Mouse (Mus musculus) thymus, adult 2 months (tissue): ENCODE data around the gene Apoc3. TPM values are rescaled to one million over a fixed set of nuclear protein-coding genes. Genes with fewer than 3 reads are reported as not detected.

Source experiments
- DNase-seq: peaks from one replicate; pipeline ENCODE4 v3.0.0; 2021
- H3K27ac ChIP-seq: fragments of 200-500 bp; 2 replicates; pipeline ENCODE4 v1.5.1; 2012; ENCODE audit warnings: low read length, control low read depth; ENCODE audit not compliant: control insufficient read depth, insufficient read depth
- H3K27me3 ChIP-seq: fragments of 200-500 bp; 2 replicates; pipeline ENCODE4 v1.6.1; 2012; ENCODE audit warnings: mild to moderate bottlenecking, low read length, moderate library complexity, mixed read lengths; ENCODE audit not compliant: control insufficient read depth, insufficient read depth
- H3K36me3 ChIP-seq: fragments of 200-500 bp; 2 replicates; pipeline ENCODE4 v1.6.1; 2012; ENCODE audit warnings: mild to moderate bottlenecking, low read length, moderate library complexity; ENCODE audit not compliant: control insufficient read depth, insufficient read depth
- H3K4me1 ChIP-seq: fragments of 200-500 bp; replicated peaks from 2 replicates; pipeline ENCODE4 v1.6.1; 2012; ENCODE audit warnings: low read length; ENCODE audit not compliant: control insufficient read depth, insufficient read depth
- H3K4me3 ChIP-seq: fragments of 200-500 bp; 2 replicates; pipeline ENCODE4 v1.5.1; 2012; ENCODE audit warnings: mild to moderate bottlenecking, low read length, control low read depth, moderate library complexity; ENCODE audit not compliant: control insufficient read depth, insufficient read depth
- CTCF ChIP-seq: fragments of 200-500 bp; IDR thresholded peaks from 2 replicates; pipeline ENCODE4 v1.5.1; 2012; ENCODE audit warnings: mild to moderate bottlenecking, control low read depth, low read length, moderate library complexity, borderline replicate concordance; ENCODE audit not compliant: control insufficient read depth, poor library complexity, insufficient read depth; ENCODE audit errors: extremely low read depth
- POLR2A ChIP-seq: fragments of 200-500 bp; IDR thresholded peaks from 2 replicates; pipeline ENCODE4 v1.6.1; 2012; ENCODE audit warnings: mild to moderate bottlenecking, low read length, control low read depth, moderate library complexity; ENCODE audit not compliant: control insufficient read depth, poor library complexity, insufficient read depth; ENCODE audit errors: extremely low read depth
- WGBS: fragments of 180-500 bp; shearing (Covaris S2); methylation state at CpG from one replicate; pipeline ENCODE4 v1.1.7; 2018; 5-methylcytosine and 5-hydroxymethylcytosine counted together
- polyA plus RNA-seq: library from polyadenylated mRNA; depleted of rRNA; stranded (reverse); fragments of >200 nt; gene quantifications from 2 replicates; pipeline ENCODE4 v1.2.3, GENCODE M21; 2012

Gene Apoc3
- polyA plus RNA-seq, 1 experiment: 6.5 TPM

DNA sequence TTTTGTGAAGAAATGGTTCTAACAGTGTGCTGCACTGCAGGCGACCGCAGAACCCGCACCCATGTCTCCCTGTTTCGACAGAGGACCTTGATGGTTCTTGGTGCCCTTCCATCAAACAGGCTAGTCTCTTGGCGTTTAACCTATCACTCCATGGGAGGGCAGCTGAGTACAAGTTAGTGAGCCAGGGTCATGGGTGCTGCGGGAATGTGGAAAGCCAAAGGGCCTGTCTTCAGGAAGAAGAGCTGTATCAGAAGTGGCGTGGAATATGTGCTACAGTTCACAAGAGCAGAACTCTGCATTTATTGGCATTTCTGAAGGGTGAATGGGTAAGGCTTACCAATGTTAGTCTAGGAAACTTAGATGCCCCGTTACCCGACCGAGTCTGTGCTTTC lies 20.5 kb downstream of the Apoc3 start:
- H3K4me3 ChIP-seq: no peak overlapping the region
- 96% methylated on average over 10 of the region's 10 CpGs for WGBS
- no peak overlapping the region for H3K27ac ChIP-seq
- 0 out of 2 replicates have a peak, but pooled peaks cover 11% of the 10 kb centered on the region for H3K36me3 ChIP-seq
- H3K4me1 ChIP-seq: no peaks in the 10 kb centered on the region
- TF ChIP-seq POLR2A (no peak), CTCF (no peak)
- no peaks in the 10 kb centered on the region for H3K27me3 ChIP-seq
- DNase-seq: no peak

DNA sequence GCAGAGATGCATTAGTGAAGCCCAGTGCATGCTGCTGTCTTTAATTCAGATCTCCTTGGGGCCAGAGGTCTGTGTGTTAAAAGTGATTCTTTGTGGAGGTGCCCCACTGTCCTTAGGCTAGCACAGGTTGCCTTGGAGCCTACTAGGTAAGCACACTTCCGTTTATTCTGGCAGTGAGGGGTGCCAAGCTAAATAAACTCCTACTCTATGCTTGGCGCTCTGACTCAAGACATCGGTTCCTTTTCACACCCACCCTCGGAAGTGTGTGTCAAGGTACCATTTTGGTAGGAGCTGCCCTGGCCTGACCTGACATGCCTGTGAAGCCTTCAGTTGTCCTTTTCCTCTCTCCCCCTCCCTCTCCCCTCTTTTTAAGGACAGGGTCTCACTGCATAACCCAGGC lies 21.2 kb downstream of the Apoc3 start:
- WGBS: 97% methylated on average over 4 of the region's 4 CpGs
- no peak for TF ChIP-seq CTCF
- TF ChIP-seq POLR2A: no peak
- H3K4me3 ChIP-seq: no peak overlapping the region
- H3K36me3 ChIP-seq: 0 out of 2 replicates have a peak, but pooled peaks cover 11% of the 10 kb centered on the region
- no peaks in the 10 kb centered on the region for H3K4me1 ChIP-seq
- H3K27me3 ChIP-seq: no peaks in the 10 kb centered on the region
- DNase-seq: no peak
- H3K27ac ChIP-seq: no peak overlapping the region

DNA sequence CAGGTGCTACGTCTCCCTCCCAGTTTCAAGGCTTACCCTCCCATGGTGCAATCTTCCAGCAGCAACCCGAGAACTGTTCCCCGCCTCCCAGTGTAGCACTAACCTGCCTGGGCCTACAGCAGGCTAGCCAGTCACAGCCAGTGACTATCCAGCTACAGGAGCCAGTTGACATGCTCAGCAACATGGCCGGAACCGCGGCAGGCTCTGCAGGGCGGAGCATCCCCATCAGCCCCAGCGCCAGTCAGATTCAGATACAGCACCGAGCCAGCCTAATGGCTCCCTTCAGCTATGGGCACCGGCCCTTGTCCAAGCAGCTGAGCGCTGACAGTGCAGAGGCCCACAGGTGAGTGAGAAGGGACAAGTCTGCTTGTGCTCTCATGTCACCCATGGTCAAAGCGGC lies 25.0 kb downstream of the Apoc3 start:
- Histone ChIP-seq H3K36me3 (0 out of 2 replicates have a peak, but pooled peaks cover 11% of the 10 kb centered on the region), H3K27me3 (no peaks in the 10 kb centered on the region), H3K4me1 (no peaks in the 10 kb centered on the region), H3K4me3 (no peak overlapping the region), H3K27ac (no peak overlapping the region)
- TF ChIP-seq POLR2A: no peak
- TF ChIP-seq CTCF: no peak
- 99% methylated on average over 12 of the region's 12 CpGs for WGBS
- no peak for DNase-seq

DNA sequence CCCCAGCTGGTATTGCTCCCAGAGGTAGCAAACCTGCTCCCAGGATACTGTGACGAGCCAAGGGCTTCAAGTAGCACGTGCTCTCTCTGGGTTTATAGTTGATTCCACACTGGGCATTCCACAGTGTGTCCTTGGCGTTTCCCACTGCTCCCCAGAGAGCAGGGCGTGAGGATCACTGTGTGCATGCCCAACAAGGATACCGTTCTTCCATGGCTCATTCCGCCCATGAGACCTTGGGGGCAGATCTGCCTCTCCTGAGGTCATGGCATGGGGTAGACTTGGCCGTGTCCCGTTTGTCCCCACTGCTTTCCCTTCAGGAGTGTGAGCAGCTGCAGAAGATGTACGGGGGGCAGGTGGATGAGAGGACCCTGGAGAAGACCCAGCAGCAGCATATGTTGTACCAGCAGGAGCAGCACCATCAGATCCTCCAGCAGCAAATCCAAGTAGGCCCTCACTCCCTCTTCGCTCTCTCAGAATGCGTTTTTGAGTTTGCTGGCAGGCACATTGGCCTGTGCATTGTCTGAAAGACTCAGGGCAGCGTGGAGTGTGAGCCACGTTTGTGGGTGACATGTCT lies 26.9 kb downstream of the Apoc3 start:
- Histone ChIP-seq H3K27ac (no peak overlapping the region), H3K4me1 (no peaks in the 10 kb centered on the region), H3K4me3 (no peak overlapping the region), H3K27me3 (no peaks in the 10 kb centered on the region), H3K36me3 (peaks cover 16% of the 10 kb centered on the region)
- TF ChIP-seq POLR2A (no peak), CTCF (no peak)
- DNase-seq: no peak
- 95% methylated on average over 13 of the region's 13 CpGs for WGBS

GRCm38 (mm10) chr9:46207501-46207869 lies 28.0 kb downstream of the Apoc3 start:
- 96% methylated on average over 6 of the region's 6 CpGs for WGBS
- Histone ChIP-seq H3K4me3 (no peak overlapping the region), H3K27me3 (no peaks in the 10 kb centered on the region), H3K36me3 (peaks cover 18% of the 10 kb centered on the region), H3K27ac (no peak overlapping the region), H3K4me1 (peaks cover 3% of the 10 kb centered on the region; the same call in 1 of the 2 replicates)
- TF ChIP-seq POLR2A (no peak), CTCF (no peak)
- DNase-seq: no peak

- no peak for DNase-seq
- H3K27ac ChIP-seq: no peak overlapping the region
- peaks cover 18% of the 10 kb centered on the region for H3K36me3 ChIP-seq
- H3K27me3 ChIP-seq: no peaks in the 10 kb centered on the region
- no peak overlapping the region for H3K4me3 ChIP-seq
- peaks cover 3% of the 10 kb centered on the region; the same call in 1 of the 2 replicates for H3K4me1 ChIP-seq
- no peak for TF ChIP-seq POLR2A
- TF ChIP-seq CTCF: no peak
- 79% methylated on average over 10 of the region's 10 CpGs for WGBS
Measured at GRCm38 (mm10) chr9:46206834-46207500, 28.5 kb downstream of the Apoc3 start.

- Histone ChIP-seq H3K4me3 (no peak overlapping the region), H3K4me1 (peaks cover 3% of the 10 kb centered on the region; the same call in 1 of the 2 replicates), H3K27me3 (no peaks in the 10 kb centered on the region), H3K36me3 (peaks cover 64% of the 10 kb centered on the region), H3K27ac (no peak overlapping the region)
- 93% methylated on average over 2 of the region's 2 CpGs for WGBS
- no peak for DNase-seq
- TF ChIP-seq CTCF: no peak
- no peak for TF ChIP-seq POLR2A
Measured at GRCm38 (mm10) chr9:46199609-46200008, 35.8 kb downstream of the Apoc3 start.
